In the genomic region with DNA sequence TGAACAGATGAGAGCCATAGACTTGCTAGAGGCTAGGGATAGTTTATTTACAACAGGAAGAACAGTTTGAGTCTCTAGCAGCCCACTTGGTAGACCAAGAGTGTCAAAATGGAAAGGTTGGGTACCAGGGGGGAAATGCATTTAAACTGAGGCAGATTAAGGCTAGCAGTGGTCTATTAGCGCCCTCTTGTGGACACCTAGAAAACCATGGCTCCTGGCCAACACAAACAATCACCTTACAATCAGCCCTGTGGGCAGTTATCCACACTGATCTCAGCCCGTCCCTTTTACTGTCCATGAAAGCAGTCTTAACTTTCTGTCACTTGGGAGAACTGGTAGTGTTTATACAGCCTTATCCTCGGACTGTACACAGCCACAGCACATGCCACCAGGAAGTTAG, we compare ENCODE assay signal across 9 mouse cellular contexts. TPM values are rescaled to one million over a fixed set of nuclear protein-coding genes. Genes with fewer than 3 reads are reported as not detected.
DNase-seq lines count a peak whose midpoint lies in the region; ATAC-seq and TF ChIP-seq lines count a peak whose summit lies in the region.
"Had no signal": no experiment of that assay in that cellular context is flagged by ENCODE, and none has a peak within 500 bp of the region (broad histone marks: within the 10 kb centered on the region; RNA-seq: fewer than 3 reads in every experiment).

No protein-coding gene starts in this region.

- intact Hi-C loops in heart, adult 2 months (cut with DNase I): loop anchor here (1.0 to 5.0 kb wide), 3 partner anchors 62 to 369 kb away; a partner anchor contains a TSS
- intact Hi-C loops in gastrocnemius, postnatal 36 days (cut with DNase I): loop anchor here (1.0 kb wide), 1 partner anchor 62 kb away; no protein-coding TSS in a partner anchor

- H3K4me2 ChIP-seq in heart, embryonic 11.5 days: no peak overlapping the region

- H3K9me3 ChIP-seq in heart, embryonic 11.5 days (replicated peaks; ENCODE audit: control insufficient read depth, low read length): no peaks in the 10 kb centered on the region
- H3K9me3 ChIP-seq: megakaryocyte, embryonic 14.5 days had no signal

- H3K4me1 ChIP-seq in heart, adult 2 months (ENCODE audit: control insufficient read depth, insufficient read depth, low read length): peaks cover 2% of the 10 kb centered on the region; the same call in 1 of the 2 replicates
- H3K4me1 ChIP-seq in heart, embryonic 11.5 days (ENCODE audit: control insufficient read depth, insufficient read depth, low read length): no peaks in the 10 kb centered on the region; the same call in 1 of the 2 replicates
- peaks cover 2% of the 10 kb centered on the region; the same call in 1 of the 2 replicates for H3K4me1 ChIP-seq in cortical plate, adult 2 months (ENCODE audit: control insufficient read depth, insufficient read depth, low read length)
- H3K4me1 ChIP-seq in spleen, adult 2 months (ENCODE audit: control insufficient read depth, insufficient read depth, insufficient read length): no peaks in the 10 kb centered on the region; the same call in 1 of the 2 replicates

- 0 out of 2 replicates have a peak, but pooled peaks have one; percentile 27 for TF ChIP-seq POLR2A in heart, adult 2 months (IDR thresholded peaks at IDR 0.05; ENCODE audit: insufficient read depth, low read depth, low read length)
- 0 out of 2 replicates have a peak, but pooled peaks have one; percentile 2 for TF ChIP-seq POLR2A in cortical plate, adult 2 months (IDR thresholded peaks at IDR 0.05; ENCODE audit: extremely low read depth, insufficient read depth, low read length)
- no peak for TF ChIP-seq POLR2A in spleen, adult 2 months (IDR thresholded peaks at IDR 0.05; ENCODE audit: low read depth, low read length)

- H3K27me3 ChIP-seq in heart, adult 2 months (ENCODE audit: control insufficient read depth, insufficient read depth, low read length): no peaks in the 10 kb centered on the region
- H3K27me3 ChIP-seq in heart, embryonic 11.5 days (ENCODE audit: control insufficient read depth, insufficient read depth, low read length): no peaks in the 10 kb centered on the region
- H3K27me3 ChIP-seq in spleen, adult 2 months (ENCODE audit: control insufficient read depth, insufficient read depth, low read length): no peaks in the 10 kb centered on the region
- H3K27me3 ChIP-seq: megakaryocyte, embryonic 14.5 days had no signal

- H3K36me3 ChIP-seq in heart, adult 2 months (ENCODE audit: control insufficient read depth, insufficient read depth, low read length): no peaks in the 10 kb centered on the region
- peaks cover 17% of the 10 kb centered on the region for H3K36me3 ChIP-seq in heart, embryonic 11.5 days (ENCODE audit: control insufficient read depth, insufficient read depth, low read length)
- H3K36me3 ChIP-seq in spleen, adult 2 months (ENCODE audit: control insufficient read depth, insufficient read depth, low read length): peaks cover 13% of the 10 kb centered on the region

- no peak overlapping the region for H3K4me3 ChIP-seq in heart, adult 2 months
- no peak overlapping the region for H3K4me3 ChIP-seq in heart, embryonic 11.5 days (ENCODE audit: low read depth, low read length)
- H3K4me3 ChIP-seq in cortical plate, adult 2 months (ENCODE audit: insufficient read depth, low read length): no peak overlapping the region
- H3K4me3 ChIP-seq in spleen, adult 2 months (ENCODE audit: extremely low read depth, insufficient read depth, insufficient read length): no peak overlapping the region
- H3K4me3 ChIP-seq: megakaryocyte, embryonic 14.5 days had no signal

- TF ChIP-seq CTCF in heart, adult 2 months (IDR thresholded peaks at IDR 0.05): peak; percentile 89
- peak; percentile 86 for TF ChIP-seq CTCF in cortical plate, adult 2 months (IDR thresholded peaks at IDR 0.05; ENCODE audit: extremely low read depth, insufficient read depth, low read length)
- peak; percentile 72; the same call in 1 of the 2 replicates for TF ChIP-seq CTCF in spleen, adult 2 months (IDR thresholded peaks at IDR 0.05; ENCODE audit: extremely low read depth, insufficient read depth, insufficient read length, insufficient replicate concordance)

- 2% methylated on average over 3 of the region's 3 CpGs for WGBS in heart, adult 2 months
- 8% methylated on average over 3 of the region's 3 CpGs for WGBS in heart, embryonic 11.5 days (ENCODE audit: insufficient replicate concordance)
- 6% methylated on average over 3 of the region's 3 CpGs for WGBS in large intestine, adult 2 months
- WGBS in spleen, adult 2 months: 11% methylated on average over 3 of the region's 3 CpGs

- no peaks in the 10 kb centered on the region for H3K79me2 ChIP-seq in heart, adult 2 months (replicated peaks; ENCODE audit: control insufficient read depth, insufficient read depth, low read length)

- DNase-seq in heart, adult 2 months: peak; percentile 65 to 69
- peak; percentile 74 for DNase-seq in ZHBTc4 (ENCODE audit: low read depth, low spot score)
- peak; percentile 45 to 49 for DNase-seq in gastrocnemius, postnatal 36 days
- DNase-seq in large intestine, adult 2 months (ENCODE audit: low read depth, low spot score): peak; percentile 69
- peak; percentile 76 for DNase-seq in lung, postnatal 14 days
- peak in 1 of 2 experiments; percentile 50 for DNase-seq in spleen, adult 2 months (ENCODE audit: low read depth in 1 of 2, low spot score in 2 of 2)

- peak; percentile 89 for TF ChIP-seq EP300 in heart, adult 2 months (IDR thresholded peaks at IDR 0.05; ENCODE audit: insufficient read depth, low read depth, low read length)

- ATAC-seq in heart, embryonic 11.5 days (replicated peaks; ENCODE audit: insufficient number of reproducible peaks, low FRiP score, low TSS enrichment): no peak

- H3K27ac ChIP-seq in heart, adult 2 months: no peak overlapping the region
- H3K27ac ChIP-seq in heart, embryonic 11.5 days (ENCODE audit: low read depth, low read length): no peak overlapping the region
- no peak overlapping the region for H3K27ac ChIP-seq in cortical plate, adult 2 months (ENCODE audit: insufficient read depth, low read length)
- no peak overlapping the region for H3K27ac ChIP-seq in spleen, adult 2 months (ENCODE audit: insufficient read depth, low read length)

- H3K9ac ChIP-seq in heart, adult 2 months (ENCODE audit: low read depth, low read length): no peak overlapping the region
- H3K9ac ChIP-seq in heart, embryonic 11.5 days (ENCODE audit: low read depth, low read length): no peak overlapping the region

RNA-seq across cellular contexts. Expression of a gene that starts 4.7 kb away (rescaled TPM):
- 10 to 100 TPM; 64.9 to 65.9 TPM for total RNA-seq in heart, adult 2 months (2021)
- 38.0 and 38.3 TPM in 2 replicates for polyA plus RNA-seq in heart, adult 2 months (2012; rRNA removed)
- 156 and 157 TPM in 2 replicates for polyA plus RNA-seq in heart, embryonic 11.5 days (2014; fragmentation: Nextera tagmentation; extraction: Ambion mirVana)
- polyA plus RNA-seq in cortical plate, adult 2 months (2012; rRNA removed): 147 and 149 TPM in 2 replicates
- total RNA-seq in gastrocnemius, postnatal 36 days (2021): 10 to 100 TPM; 27.1 to 36.4 TPM
- polyA plus RNA-seq in large intestine, adult 2 months (2012; rRNA removed): 20.8 and 23.8 TPM in 2 replicates
- polyA plus RNA-seq in spleen, adult 2 months (2012; rRNA removed): 33.3 and 52.1 TPM in 2 replicates

RNA-seq across cellular contexts. Expression of a gene that starts 42.9 kb away (rescaled TPM):
- total RNA-seq in heart, adult 2 months (2021): under 1 TPM in 1 of 2 experiments, not detected in 1; 0.07 TPM
- 0.23 and 0.26 TPM in 2 replicates for polyA plus RNA-seq in heart, adult 2 months (2012; rRNA removed)
- 0.20 and 0.66 TPM in 2 replicates for polyA plus RNA-seq in heart, embryonic 11.5 days (2014; fragmentation: Nextera tagmentation; extraction: Ambion mirVana)
- 7.0 and 8.0 TPM in 2 replicates for polyA plus RNA-seq in cortical plate, adult 2 months (2012; rRNA removed)
- not detected for total RNA-seq in gastrocnemius, postnatal 36 days (2021)
- polyA plus RNA-seq in large intestine, adult 2 months (2012; rRNA removed): 1.6 and 1.8 TPM in 2 replicates
- 0.15 and 0.20 TPM in 2 replicates for polyA plus RNA-seq in spleen, adult 2 months (2012; rRNA removed)
